ENCODE assay signal across 24 mouse cellular contexts in genomic region chr12:73698841-73699240, GRCm38 (mm10).
DNase-seq lines count a peak whose midpoint lies in the region; ATAC-seq lines count a peak whose summit lies in the region.
"Had no signal": no experiment of that assay in that cellular context is flagged by ENCODE, and none has a peak within 500 bp of the region (broad histone marks: within the 10 kb centered on the region; RNA-seq: fewer than 3 reads in every experiment).

No protein-coding gene starts in this region.

- DNase-seq in midbrain, embryonic 14.5 days = no peak
- DNase-seq in CD4-positive helper T cell, adult 2 months (ENCODE audit: low read depth, low spot score) = peak; percentile 60
- DNase-seq in CD4-positive, CD25-positive, alpha-beta regulatory T cell, adult 2 months (ENCODE audit: low read depth, low spot score) = peak; percentile 51
- DNase-seq in thymus, postnatal 0 days (ENCODE audit: low spot score) = peak; percentile 61
- no peak for DNase-seq in cerebellum, adult 11 months
- no peak for DNase-seq in gastrocnemius, postnatal 4 days (ENCODE audit: low spot score in 2 of 2)
- DNase-seq: adrenal gland, postnatal 25 days; B cell, adult 2 months; cerebellum, adult 2 months; cerebellum, postnatal 14 days; kidney, adult 11 months; kidney, postnatal 14 days; liver, postnatal 0 days; lung, postnatal 36 days; right cerebral cortex, adult 18-20 months; spleen, adult 18-20 months had no signal

- ATAC-seq in midbrain, embryonic 14.5 days (ENCODE audit: low FRiP score, low TSS enrichment) = no peak
- ATAC-seq in midbrain, embryonic 13.5 days = no peak
- ATAC-seq: forebrain, embryonic 13.5 days; liver, embryonic 12.5 days; liver, postnatal 0 days had no signal

- peaks cover 9% of the 10 kb centered on the region for H3K4me1 ChIP-seq in midbrain, embryonic 14.5 days (ENCODE audit: control insufficient read depth, insufficient read depth, low read length)
- H3K4me1 ChIP-seq in midbrain, embryonic 13.5 days (replicated peaks) = peaks cover 13% of the 10 kb centered on the region; the same call in 1 of the 2 replicates
- H3K4me1 ChIP-seq: liver, embryonic 12.5 days had no signal

- 0 out of 2 replicates have a peak overlapping the region, but pooled peaks have one; percentile 13 for H3K27ac ChIP-seq in midbrain, embryonic 14.5 days (replicated peaks; ENCODE audit: low read depth, low read length)
- H3K27ac ChIP-seq in midbrain, embryonic 13.5 days = no peak overlapping the region
- H3K27ac ChIP-seq: embryonic facial prominence, embryonic 10.5 days; embryonic facial prominence, embryonic 15.5 days; forebrain, embryonic 13.5 days; left cerebral cortex, adult 2 months; liver, embryonic 12.5 days; midbrain, embryonic 12.5 days had no signal

- H3K36me3 ChIP-seq in midbrain, embryonic 14.5 days (ENCODE audit: control insufficient read depth, insufficient read depth, low read length) = no peaks in the 10 kb centered on the region
- no peaks in the 10 kb centered on the region for H3K36me3 ChIP-seq in midbrain, embryonic 13.5 days
- H3K36me3 ChIP-seq: embryonic facial prominence, embryonic 10.5 days; embryonic facial prominence, embryonic 15.5 days; liver, embryonic 12.5 days; midbrain, embryonic 12.5 days had no signal

- H3K9ac ChIP-seq in midbrain, embryonic 14.5 days (replicated peaks; ENCODE audit: low read length) = no peak overlapping the region
- no peak overlapping the region for H3K9ac ChIP-seq in midbrain, embryonic 13.5 days (replicated peaks)
- H3K9ac ChIP-seq: embryonic facial prominence, embryonic 15.5 days; forebrain, embryonic 13.5 days; liver, embryonic 12.5 days; liver, postnatal 0 days; midbrain, embryonic 12.5 days had no signal

- no peak overlapping the region for H3K4me3 ChIP-seq in midbrain, embryonic 14.5 days (replicated peaks; ENCODE audit: low read depth, low read length)
- H3K4me3 ChIP-seq in midbrain, embryonic 13.5 days (replicated peaks) = no peak overlapping the region
- H3K4me3 ChIP-seq: embryonic facial prominence, embryonic 10.5 days; embryonic facial prominence, embryonic 15.5 days; forebrain, embryonic 13.5 days; layer of hippocampus, adult 2 months; left cerebral cortex, adult 2 months; liver, embryonic 12.5 days; midbrain, embryonic 12.5 days had no signal

- 78% methylated on average over 8 of the region's 8 CpGs for WGBS in midbrain, embryonic 14.5 days
- 82% methylated on average over 8 of the region's 8 CpGs for WGBS in midbrain, embryonic 13.5 days

- no peaks in the 10 kb centered on the region for H3K27me3 ChIP-seq in midbrain, embryonic 14.5 days (ENCODE audit: control insufficient read depth, insufficient read depth, low read length)
- H3K27me3 ChIP-seq in midbrain, embryonic 13.5 days = no peaks in the 10 kb centered on the region; the same call in 1 of the 2 replicates
- H3K27me3 ChIP-seq: embryonic facial prominence, embryonic 15.5 days; forebrain, embryonic 13.5 days; liver, embryonic 12.5 days; midbrain, embryonic 12.5 days had no signal

- H3K9me3 ChIP-seq in midbrain, embryonic 14.5 days (ENCODE audit: control insufficient read depth, low read length) = no peaks in the 10 kb centered on the region
- H3K9me3 ChIP-seq in midbrain, embryonic 13.5 days = no peaks in the 10 kb centered on the region
- H3K9me3 ChIP-seq: embryonic facial prominence, embryonic 10.5 days; embryonic facial prominence, embryonic 15.5 days; forebrain, embryonic 13.5 days; liver, embryonic 12.5 days; midbrain, embryonic 12.5 days had no signal

- no peak overlapping the region for H3K4me2 ChIP-seq in midbrain, embryonic 14.5 days (ENCODE audit: low read length)
- H3K4me2 ChIP-seq in midbrain, embryonic 13.5 days (replicated peaks) = no peak overlapping the region
- H3K4me2 ChIP-seq: embryonic facial prominence, embryonic 15.5 days; forebrain, embryonic 13.5 days; liver, embryonic 12.5 days; midbrain, embryonic 12.5 days had no signal

Comparison
In these comparisons a context has a peak if more than half of its experiments do, and no peak if none do; other contexts are left out.
1. DNase-seq: peak in CD4-positive helper T cell, adult 2 months (single experiment), CD4-positive, CD25-positive, alpha-beta regulatory T cell, adult 2 months (single experiment) and thymus, postnatal 0 days (single experiment); none in midbrain, embryonic 14.5 days (single experiment), cerebellum, adult 11 months (single experiment) and gastrocnemius, postnatal 4 days (0 of 2).